Mouse (Mus musculus) brain, embryonic 18.5 days (tissue): Measurements from ENCODE around the gene Cox5b.

Source experiments
- DNase-seq: peaks from one replicate; pipeline ENCODE4 v3.0.0-alpha.2; 2012; ENCODE audit warnings: low read depth, low spot score

Cox5b gene

GRCm38 (mm10) chr1:36683810-36684467, 7.3 kb upstream of the Cox5b start:
- DNase-seq, result peak; percentile 62

DNA sequence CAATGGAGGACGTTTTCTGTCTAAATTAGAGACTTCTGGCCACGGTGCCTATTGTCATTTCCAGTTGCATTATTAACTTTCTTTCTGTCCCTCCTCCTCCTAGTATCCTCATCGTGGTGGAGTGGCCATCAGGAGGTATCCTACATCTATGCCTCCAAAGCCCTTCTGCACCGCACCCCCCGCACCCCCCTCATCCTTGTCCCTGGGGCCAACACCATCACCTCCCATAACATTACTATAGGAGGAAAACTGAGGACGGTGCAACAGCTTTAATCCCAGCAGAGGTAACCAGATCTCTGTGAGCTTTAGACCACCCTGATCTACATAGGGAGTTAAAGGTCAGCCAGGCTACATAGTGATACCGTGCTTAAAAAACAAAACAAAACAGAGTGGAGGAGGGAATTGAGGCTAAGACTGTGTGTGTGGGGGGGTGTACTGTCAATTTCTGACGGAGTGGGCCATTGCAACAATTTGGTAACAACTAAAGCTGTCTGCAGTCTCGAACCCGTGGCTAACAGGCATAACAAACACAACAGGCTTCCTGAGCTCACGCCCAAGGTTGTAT, 496 bp upstream of the Cox5b start:
- no peak for DNase-seq

GRCm38 (mm10) chr1:36694871-36695270, 3.6 kb downstream of the Cox5b start:
- DNase-seq, result no peak

- no peak for DNase-seq
These were observed 5.2 kb downstream of the Cox5b start for GRCm38 (mm10) chr1:36696411-36696810.

- no peak for DNase-seq
These were observed 5.8 kb downstream of the Cox5b start for GRCm38 (mm10) chr1:36697030-36697429.

DNA sequence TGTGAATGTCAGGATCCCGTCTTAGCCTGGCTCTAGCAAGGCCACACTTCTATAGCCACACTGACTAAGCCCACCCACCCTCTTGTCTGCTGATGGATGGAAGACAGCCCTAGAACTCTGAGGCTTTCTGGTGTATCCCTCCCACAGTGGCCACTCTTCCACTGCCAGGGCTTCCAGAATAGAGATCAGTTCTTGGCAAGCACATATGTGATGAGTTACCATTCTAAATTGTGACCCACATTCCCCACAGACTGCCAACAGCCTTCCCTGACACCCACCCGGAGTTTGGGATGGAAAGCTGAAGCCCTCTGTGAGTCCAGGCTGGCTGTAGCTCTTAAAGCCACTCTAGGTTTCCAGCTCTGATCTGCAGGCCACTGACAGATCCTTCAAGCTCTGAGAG, 15.9 kb downstream of the Cox5b start:
- no peak for DNase-seq

DNA sequence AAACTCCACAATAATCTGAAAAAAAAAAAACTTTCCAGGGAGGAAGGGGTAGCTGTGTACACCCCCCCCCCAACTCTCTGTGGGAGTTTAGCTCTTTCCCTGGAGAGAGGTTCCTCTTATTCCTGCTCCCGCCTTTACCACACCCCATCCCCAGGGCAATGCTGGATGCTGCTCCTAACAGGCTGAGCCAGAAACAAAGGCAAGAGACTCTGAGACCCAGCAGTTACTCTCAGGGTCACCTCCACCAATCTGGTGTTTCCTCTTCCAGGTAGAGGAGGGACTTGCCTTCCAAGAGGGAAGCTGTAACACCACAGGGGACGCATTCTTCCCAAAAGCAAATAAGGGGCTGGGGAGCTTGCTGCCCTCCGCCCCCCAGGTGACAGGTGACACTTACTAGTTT, 16.5 kb downstream of the Cox5b start:
- DNase-seq, result no peak

- DNase-seq, result no peak
These were observed 17.4 kb downstream of the Cox5b start for GRCm38 (mm10) chr1:36708626-36709025.

DNA sequence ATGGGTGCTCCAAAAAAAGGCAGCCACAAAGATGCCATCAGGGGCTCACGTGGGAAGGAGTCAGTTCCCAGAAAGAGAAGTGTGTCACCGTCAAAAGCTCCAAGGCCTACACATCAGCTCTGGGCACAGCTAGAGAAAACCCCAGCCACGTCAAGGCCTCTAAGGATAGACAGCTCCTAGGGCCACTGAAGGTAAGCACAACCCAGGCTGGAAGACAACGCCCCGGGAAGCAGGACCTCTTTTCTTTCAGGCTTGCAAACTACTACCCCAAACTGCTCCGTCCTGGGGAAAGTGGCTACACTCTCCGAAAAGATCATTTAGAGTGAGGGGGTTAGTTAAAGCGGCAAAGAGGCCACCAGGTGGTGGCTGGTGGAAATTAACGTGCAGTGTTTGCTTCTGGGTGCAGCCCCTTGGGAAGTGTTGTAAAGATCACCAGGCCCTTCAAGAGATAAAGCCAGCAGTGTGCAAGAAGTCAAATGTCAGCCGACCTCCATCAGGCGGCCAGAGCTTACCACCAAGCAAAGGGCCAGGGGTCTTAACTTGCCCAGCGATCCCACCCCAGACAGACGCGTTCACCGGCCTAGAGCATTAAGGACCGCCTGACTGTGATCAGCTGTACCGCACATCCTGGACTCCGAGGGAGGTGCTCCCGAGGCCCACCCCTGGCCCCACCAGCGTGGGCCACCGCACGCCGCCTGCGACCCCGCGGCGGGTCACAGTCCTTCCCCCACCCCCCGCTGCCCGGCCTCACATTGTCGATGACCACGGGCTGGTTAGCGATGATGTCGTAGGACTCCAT, 18.0 kb downstream of the Cox5b start:
- no peak for DNase-seq

DNA sequence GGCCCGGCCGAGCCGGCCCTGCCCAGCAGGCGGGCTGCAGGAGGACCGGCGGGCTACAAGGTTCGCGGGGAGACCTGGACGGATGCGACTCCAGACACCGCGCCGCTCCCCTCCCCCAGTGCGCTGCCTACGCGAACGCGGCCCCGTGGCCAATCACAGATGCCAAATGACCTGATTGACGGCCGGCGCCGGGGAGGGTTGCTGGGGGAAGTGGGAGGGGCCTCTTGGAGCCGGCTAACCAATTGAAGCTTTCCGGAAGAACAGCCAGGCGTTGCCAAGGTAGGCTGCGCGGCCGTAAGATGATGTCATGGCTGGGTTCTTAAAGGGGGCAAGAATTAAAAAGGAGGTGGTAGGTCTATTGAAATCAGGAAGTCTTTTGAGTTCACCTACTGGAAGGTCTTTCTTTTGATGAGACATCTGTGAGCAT, 18.6 kb downstream of the Cox5b start, which contains the start of gene 4933424G06Rik:
Gene 4933424G06Rik, plus strand, starts transcription at position 296 of the 427 bp plus-strand sequence.
- peak; percentile 96 for DNase-seq

- DNase-seq, result no peak
These were observed 19.9 kb downstream of the Cox5b start for GRCm38 (mm10) chr1:36711104-36711503.

GRCm38 (mm10) chr1:36714311-36714710, 23.1 kb downstream of the Cox5b start, which contains the start of gene Actr1b:
TSS of gene Actr1b (minus strand) at chr1:36714422.
- no peak for DNase-seq

DNA sequence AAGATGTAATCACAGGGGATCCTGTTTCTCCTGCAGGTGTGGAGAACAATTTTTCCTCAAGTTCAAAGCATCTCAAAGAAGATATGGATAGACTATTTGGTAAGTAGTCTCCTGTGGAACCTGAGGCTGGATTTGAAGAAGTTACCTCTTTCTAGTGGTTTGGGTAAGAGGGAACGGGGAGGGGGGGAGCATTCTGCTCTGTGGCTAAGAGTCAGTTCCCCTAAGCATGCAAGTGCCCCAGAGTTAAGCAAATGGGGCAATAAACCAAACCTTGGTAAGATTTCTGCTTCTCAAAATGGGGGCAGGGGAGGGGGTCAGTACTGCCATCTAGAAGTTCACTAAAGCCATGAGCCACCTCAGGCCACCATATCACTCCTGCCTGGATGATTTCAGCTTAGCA, 27.5 kb downstream of the Cox5b start:
- no peak for DNase-seq

DNA sequence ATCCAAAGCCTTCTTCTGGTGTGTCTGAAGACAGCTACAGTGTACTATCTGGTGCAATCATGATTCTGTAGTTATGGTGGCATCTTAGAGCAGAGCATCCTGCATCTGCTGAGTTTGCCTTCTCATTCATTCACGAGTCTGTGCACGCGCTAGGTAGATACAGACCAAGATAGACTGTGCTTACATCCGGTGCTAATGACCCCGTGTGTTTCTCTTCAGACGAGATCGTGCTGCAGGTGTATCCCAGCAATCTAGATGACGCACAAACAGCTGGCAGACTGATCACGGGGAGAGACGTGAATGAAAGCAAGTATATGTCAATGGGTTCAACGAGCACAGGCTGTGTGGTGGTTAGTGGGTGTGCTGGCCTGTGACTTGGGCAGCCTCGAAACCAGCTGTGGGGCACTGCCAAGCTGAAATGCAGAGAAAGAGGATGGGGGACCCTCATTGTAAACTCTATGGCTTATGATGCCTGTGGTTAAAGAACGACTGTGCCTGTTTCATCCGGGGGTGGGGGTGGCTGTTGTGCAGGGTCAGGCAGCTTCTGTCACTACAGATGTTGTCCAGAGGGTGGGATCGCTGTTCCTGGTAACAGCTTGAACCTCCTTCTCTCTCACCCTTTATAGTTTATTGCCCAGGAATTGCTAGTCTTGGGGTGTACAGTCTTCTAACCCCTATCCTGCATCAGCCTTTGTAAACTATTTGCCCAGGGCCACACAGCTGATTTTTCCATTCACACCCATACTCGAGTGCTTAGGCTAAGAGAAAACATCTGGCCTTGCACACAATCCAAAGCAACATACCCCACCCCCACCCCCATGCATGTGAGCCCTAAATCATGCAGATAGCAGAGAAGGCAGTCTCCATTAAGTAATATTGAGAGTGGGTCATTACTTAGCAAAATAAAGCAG, 32.2 kb downstream of the Cox5b start:
- DNase-seq, result no peak

DNA sequence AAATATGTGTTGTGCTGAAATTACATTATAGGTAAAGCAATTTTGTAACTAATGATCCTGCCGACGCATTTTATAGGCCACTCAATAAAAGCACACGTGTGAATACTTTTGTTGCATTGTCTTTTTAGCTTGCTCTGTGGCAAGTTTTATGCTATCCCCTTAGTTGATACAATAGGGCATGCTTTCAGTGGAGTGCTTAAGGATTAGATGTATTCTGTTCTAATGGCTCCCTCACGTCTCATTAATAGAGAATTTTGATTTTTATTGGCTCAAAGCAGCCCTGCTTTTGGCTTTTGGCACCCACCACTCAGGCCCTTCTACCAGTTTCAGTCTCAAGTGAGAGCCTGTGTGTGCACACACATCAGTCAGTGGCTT, 32.8 kb downstream of the Cox5b start:
- DNase-seq, result no peak

DNA sequence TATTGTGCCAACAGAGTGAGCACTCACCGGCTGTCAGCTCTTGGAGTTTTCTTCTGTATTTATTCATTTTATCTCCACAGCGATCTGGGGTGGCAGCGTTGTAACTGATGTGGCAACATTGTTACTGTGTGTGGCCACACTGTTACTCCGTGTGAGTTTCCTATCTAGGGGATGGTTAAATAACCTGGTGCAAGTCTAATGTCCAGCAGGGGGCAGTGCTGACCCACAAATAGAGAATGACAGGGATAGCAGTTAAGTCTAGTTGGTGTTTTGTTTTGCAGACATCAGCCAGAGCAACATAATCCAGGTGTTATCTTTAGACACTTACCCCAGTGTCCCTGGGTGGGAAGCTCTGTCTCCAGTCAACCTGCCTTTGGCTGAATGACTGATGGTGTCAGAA, 46.1 kb downstream of the Cox5b start:
- peak; percentile 46 for DNase-seq

- DNase-seq, result no peak
These were observed 48.0 kb downstream of the Cox5b start for GRCm38 (mm10) chr1:36739231-36739630.

DNA sequence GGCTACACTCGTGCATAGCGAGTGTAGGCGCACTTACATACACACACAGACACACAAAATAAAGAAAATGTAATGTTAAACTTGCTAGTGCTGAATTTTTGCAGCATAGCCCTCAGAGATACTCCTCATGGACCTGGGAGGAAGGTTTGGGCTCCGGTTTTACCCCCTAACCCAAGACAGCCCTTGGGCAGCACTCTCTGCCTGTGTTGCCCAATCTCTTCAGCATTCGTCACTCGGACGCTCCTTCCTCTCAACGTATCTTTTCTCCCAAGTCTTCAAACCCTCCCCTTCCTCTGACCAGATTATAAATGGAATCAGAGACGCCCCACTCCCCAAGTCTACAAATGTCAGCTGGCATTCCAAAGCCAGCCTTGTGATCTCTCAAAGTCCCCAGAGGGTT, 51.8 kb downstream of the Cox5b start:
- DNase-seq, result no peak
